Mouse (Mus musculus) forelimb bud, embryonic 11.5 days (tissue): ENCODE results near the gene Plxdc1.
A peak's percentile ranks its signal among the peaks of the same experiment; 100 is the strongest.

Source experiments
- DNase-seq: peaks from one replicate; pipeline ENCODE4 v3.0.0-alpha.2; 2012; ENCODE audit warnings: low read depth, low spot score

Gene Plxdc1

DNA sequence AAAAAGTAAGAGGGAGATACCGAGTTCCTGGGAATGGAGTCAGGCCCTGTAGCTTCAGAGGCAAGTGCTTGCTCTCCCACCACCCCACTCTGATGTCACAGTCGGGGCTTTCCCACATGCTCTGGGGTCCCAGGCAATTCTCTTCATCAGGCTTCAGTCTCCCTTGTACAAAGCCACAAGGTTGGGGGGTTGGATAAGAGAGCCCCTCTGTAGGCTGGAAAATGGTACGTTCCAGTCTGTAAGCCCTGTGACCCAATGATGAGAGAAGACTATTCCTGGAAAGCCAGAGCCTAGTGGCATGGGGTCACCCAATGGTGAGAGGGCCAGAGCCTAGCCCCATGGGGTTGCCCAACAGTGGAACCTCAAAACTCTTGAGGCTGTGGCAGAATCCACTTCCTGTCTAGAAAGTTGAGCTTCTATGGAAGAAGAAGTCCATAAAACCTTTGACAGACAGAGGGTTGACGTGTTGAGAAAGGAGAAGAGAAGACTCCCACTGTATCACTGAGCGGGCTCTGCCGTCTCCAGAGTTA is 70.2 kb downstream of the Plxdc1 start:
- no peak for DNase-seq

DNA sequence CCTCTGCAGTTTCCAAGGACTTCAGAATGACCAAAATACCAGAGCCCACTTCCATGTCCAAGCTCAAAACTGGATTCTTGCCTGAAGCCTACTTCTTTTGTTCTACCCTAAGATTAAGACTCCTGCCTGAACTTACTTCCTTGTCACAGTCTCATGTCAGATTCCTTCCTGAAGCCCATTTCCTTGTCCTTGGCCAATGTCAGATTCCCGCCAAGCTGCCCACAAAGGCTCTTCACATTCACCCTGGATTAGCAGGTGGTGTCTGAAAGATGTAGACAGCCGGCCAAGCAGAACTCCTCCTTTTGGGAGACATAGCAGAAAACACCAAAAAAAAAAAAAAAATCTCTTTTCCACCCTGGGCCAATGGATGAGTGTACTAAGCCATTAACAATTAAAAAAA is 70.8 kb downstream of the Plxdc1 start:
- DNase-seq = no peak

GRCm38 (mm10) chr11:97913111-97913510 is 73.1 kb downstream of the Plxdc1 start:
- no peak for DNase-seq

DNA sequence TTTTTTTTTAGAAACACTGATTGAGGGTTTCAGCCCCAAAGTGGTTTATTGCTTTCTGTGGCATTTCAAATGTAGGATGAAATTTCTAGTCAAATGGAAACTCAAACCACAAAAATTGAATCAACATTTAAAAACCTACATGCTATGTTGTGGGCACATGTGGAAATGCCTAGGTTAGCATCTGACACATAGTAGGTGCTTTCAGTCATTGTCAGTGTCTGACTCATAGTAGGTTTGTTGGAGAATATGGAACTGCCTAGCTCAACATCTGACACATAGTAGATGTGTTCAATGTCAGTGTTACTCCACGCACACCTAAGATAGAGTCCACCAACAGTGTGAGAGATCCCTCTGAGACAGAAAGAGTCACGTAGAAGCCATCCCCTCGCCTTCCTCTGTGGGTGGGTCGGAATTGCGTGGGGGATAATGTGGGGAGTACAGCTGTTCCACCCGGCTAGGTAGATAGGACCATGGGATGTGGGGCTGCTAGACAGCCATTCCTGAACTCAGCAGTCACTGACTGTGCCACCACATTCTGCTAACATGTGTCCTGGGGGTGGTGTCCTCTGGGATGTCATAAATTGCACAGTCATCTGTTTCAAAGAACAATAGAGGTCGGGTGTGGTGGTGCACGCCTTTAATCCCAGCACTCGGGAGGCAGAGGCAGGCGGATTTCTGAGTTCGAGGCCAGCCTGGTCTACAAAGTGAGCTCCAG is 77.5 kb downstream of the Plxdc1 start:
- DNase-seq = no peak

DNA sequence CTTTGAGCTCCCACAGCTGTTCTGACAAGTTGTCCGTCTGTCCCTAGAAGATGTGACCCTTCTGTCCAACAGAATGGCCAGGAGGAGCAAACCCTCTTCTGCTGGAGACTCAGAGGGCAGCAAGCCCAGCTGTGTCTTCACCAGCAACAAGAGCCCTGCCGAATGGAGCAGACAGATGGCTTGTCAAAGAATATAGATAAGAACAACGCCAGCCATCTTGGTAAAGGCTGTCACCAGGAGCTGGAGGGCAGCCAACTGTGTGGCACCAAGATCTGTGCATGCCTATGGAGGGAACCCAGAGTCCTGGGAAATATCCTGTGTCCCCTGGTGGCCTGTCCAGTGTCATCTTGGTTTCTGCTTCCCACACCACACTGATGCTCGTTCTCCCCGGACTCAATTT is 78.3 kb downstream of the Plxdc1 start:
- DNase-seq = no peak

DNA sequence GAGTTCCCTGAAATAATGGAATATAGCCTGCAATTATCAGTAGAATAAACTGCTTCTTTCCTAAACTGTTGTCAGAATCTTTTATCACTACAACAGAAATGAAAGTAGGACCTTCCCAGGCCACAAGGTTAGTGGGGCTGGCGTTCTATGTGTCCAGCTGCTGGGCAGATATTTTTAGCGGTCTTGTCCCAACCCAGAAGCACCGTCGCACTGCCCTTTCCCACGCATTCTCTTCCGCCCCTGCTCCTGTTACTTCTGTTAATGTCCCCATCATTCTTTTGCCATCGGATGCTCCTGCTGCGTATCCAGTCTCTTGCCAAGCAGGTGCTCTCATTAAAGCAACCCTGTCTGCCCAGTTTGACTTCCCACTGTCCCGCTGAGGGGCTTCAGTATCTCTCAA is 79.3 kb downstream of the Plxdc1 start:
- DNase-seq = no peak

DNA sequence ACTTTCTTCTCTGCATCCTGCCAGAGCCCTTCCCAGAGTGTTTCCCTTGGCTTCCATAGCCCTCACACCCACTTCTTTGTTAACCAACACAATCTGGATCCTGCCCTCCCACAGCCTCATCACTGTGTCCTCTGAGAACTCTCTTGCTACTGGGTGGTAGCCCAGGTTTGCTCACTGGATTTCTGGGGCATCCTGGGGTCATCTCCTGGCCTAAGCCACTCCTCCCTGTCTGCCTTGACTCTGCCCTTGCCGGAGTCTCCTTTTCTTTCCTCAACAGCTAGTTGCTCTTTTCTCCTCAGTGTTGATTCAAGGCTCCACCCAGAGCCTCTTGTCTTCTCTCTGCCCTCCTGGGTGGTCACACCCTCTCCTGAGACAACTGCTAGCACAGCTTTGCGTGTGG is 80.3 kb downstream of the Plxdc1 start:
- DNase-seq = no peak

DNA sequence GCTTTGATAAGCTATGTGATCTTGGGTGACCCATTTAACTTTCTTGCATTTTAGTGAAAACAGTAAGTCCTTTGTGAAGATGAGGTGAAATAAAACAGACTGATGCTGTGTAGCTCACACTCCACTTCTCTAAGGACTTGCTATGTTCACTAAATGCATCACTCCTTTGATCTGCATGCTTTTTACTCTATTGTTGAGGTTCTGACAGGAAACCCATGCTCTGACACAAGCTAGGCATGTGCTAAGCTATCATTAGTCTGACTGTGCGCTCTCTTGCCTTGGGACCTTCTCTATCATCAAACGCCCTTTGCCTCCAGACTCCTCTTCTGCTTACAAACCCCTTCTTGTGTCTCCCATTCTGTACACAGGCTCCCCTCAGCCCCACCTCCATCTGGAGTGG is 80.7 kb downstream of the Plxdc1 start:
- DNase-seq = no peak

DNA sequence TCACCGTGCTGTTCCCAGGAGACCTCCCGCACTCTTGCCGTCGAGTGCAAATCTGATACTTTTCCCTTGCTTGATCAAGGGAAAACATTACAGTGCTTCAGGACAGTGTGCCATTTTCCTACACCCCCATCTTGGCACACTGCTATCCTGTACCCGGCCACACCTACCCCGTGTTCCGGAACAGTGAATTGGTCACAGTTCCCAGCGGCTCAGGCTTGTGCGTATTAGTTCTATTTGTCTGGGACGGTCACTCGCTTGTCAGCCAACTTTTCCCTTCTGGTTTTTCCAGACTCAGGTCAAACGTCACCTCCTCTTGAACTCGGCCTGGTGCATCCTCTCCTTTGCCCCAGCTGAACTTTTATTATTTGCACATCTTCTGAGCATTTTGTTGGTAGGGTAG is 81.4 kb downstream of the Plxdc1 start:
- DNase-seq = no peak

GRCm38 (mm10) chr11:97901806-97902205 is 84.4 kb downstream of the Plxdc1 start:
- DNase-seq = no peak

GRCm38 (mm10) chr11:97899822-97900221 is 86.4 kb downstream of the Plxdc1 start:
- peak; percentile 86 for DNase-seq

DNA sequence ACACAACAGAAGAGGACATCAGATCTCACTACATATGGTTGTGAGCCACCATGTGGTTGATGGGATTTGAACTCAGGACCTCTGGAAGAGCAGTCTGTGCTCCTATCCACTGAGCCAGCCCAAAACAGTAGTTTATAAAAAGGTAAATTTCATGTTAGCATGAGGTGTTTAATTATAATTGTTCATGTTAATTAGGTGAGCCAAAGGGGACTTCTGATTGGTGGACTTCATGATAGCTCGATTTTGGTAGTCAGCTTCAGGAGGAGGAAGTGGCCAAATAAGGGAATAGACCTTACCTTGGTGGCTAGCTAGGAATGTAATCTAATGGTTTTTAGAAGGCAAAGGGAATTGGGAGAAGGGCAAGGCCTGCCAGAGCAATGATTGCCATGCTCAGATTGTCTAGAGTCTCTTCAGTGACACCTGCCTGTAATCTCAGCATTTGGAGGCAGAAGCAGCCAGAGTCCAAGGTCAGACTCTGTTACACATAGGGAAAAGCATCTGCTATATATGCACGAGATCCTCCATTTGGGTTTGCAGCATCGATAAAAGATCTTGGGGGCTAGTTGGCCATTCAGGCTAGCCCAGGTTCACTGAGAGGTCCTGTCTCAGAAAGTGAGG is 88.6 kb downstream of the Plxdc1 start:
- DNase-seq = no peak

DNA sequence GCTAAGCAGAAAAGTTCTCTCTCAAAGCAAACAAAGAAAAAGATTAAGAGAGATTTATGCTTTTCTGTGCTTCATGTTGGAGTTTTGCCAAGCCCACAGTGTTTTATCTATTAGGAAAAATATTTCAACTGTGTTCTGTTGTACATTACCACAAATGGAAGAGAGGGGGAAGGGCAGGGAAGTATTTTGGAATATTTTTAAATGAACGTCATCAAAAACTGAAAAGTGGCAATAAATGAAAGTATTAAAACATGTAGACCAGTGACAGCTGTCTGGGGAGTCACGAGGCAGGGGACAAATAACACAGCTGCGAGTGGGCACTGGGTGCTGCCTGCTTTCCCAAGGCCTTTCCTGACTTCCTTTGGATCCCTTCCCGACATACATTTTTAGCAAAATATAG is 89.6 kb downstream of the Plxdc1 start:
- no peak for DNase-seq

DNA sequence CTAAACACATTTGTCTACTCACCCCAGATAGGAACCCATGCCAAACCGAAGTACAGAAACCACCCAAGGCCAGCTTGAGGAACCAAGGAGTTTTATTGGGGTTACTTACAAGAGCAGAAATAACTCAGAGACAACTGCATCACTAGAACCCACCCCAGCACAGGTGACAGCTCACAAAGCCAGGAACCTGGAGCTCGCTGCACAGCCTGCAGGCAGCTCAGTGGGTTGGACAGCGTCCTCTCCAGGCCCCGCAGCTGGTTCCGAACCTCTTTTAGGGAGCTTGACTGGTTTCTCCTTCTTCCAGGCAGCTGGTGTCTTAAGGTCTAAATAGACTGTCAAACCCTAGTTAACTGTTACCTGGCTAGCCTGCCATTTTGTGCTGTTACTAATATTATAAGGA is 94.4 kb downstream of the Plxdc1 start:
- no peak for DNase-seq

GRCm38 (mm10) chr11:97885296-97885915 is 100.8 kb downstream of the Plxdc1 start:
- no peak for DNase-seq

- DNase-seq = no peak
Measured at GRCm38 (mm10) chr11:97884601-97885185, 101.6 kb downstream of the Plxdc1 start.

- peak; percentile 98 for DNase-seq
Measured at GRCm38 (mm10) chr11:97883918-97884600, 102.2 kb downstream of the Plxdc1 start, which contains the start of gene Fbxo47. Fbxo47 (minus strand) TSS chr11:97884154.

- peak; percentile 67 for DNase-seq
Measured at GRCm38 (mm10) chr11:97883542-97883917, 102.7 kb downstream of the Plxdc1 start.

DNA sequence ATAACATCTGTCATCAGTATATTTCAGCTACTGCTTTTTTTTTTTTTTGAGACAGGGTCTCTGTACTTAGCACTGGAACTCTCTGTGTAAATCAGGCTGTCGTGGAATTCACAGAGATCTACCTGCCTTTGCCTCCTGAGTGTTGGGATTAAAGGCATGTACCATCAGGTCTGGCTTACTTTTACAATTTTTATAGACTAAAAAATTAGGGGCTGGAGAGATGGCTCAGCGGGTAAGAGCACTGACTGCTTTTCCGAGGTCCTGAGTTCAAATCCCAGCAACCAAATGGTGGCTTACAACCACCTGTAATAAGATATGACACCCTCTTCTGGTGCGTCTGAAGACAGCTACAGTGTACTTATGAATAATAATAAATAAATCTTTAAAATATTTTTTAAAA is 105.9 kb downstream of the Plxdc1 start:
- no peak for DNase-seq

DNA sequence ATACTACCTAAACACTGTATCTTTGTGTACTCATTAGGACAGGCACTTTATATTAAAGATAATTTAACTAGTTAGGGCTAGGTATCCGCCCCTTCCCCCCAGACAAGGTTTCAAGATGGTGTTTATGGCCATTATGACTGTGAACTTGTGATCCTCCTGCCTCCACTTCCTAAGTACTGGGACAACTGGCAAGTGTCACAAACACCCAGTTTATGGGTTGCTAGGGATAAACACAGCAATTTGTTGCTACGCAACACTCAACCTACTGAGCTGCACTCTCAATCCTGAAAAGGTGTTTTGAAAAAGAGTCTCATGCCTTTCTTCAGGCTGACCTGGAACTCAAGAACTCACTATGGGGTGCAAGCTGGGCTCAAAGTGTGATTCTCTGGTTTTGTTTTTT is 108.9 kb downstream of the Plxdc1 start:
- DNase-seq = peak; percentile 85

DNA sequence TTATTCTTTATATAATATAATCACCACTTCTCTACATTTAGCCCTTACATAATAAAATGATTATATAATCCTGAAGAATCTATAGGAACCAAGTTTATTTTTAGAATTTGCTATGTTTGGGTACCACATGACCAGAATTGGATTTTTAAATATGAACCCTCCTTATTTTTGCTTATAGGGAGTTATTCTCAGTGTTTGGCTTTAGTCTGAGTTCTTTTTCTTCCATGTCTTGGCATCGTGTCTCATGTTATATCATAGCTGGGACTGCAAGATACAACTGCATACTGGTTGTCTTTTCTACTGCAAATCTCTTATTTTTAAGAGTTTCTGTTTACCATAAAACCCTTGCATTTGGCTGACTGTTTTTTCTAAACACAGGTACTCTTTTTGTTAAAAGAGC is 111.8 kb downstream of the Plxdc1 start:
- DNase-seq = no peak
